Mouse (Mus musculus) lung, postnatal 4 days (tissue): Measurements from ENCODE around the gene Il1f6.
"Not testable (repeated sequence)": the region's sequence is repeated elsewhere in the genome, so short reads cannot be mapped to it uniquely, and the experiment has no call there.

ENCODE experiments used
- DNase-seq, 2 experiments: peaks; one replicate each; pipeline ENCODE4 v3.0.0; 2021

Gene Il1f6

GRCm38 (mm10) chr2:24215118-24215517 lies at the start of gene Il1f6:
Gene Il1f6 (plus strand): TSS chr2:24215418.
- no peak for DNase-seq

- DNase-seq, result peak in 1 of 2 experiments; percentile 6
Measured at GRCm38 (mm10) chr2:24181683-24182331, 33.4 kb upstream of the Il1f6 start.

- not testable (repeated sequence) for DNase-seq
Measured at GRCm38 (mm10) chr2:24182423-24183147, 32.6 kb upstream of the Il1f6 start.

- DNase-seq, result not testable (repeated sequence)
Measured at GRCm38 (mm10) chr2:24184092-24184491, 31.1 kb upstream of the Il1f6 start.

GRCm38 (mm10) chr2:24186176-24186575 lies 29.0 kb upstream of the Il1f6 start, which contains the start of gene Il1f9:
Gene Il1f9 (plus strand): TSS chr2:24186476.
- no peak for DNase-seq

GRCm38 (mm10) chr2:24187585-24187984 lies 27.6 kb upstream of the Il1f6 start:
- DNase-seq, result no peak

- DNase-seq, result peak in 1 of 2 experiments; percentile 5
Measured at GRCm38 (mm10) chr2:24188189-24188588, 27.0 kb upstream of the Il1f6 start.

- no peak for DNase-seq
Measured at GRCm38 (mm10) chr2:24227191-24227590, 12.0 kb downstream of the Il1f6 start.

GRCm38 (mm10) chr2:24267503-24267902 lies 52.3 kb downstream of the Il1f6 start:
- DNase-seq, result no peak

- no peak for DNase-seq
Measured at GRCm38 (mm10) chr2:24273619-24274018, 58.4 kb downstream of the Il1f6 start.

- no peak for DNase-seq
Measured at GRCm38 (mm10) chr2:24275146-24275545, 59.9 kb downstream of the Il1f6 start.
